Mouse (Mus musculus) liver, postnatal 0 days (tissue): ENCODE results near the gene Rasal1.

ENCODE experiments used
- CTCF ChIP-seq: sonication (generic); IDR thresholded peaks from 2 replicates; pipeline ENCODE4 v1.5.1; 2016; ENCODE audit warnings: antibody characterized with exemption, low read depth
- EP300 ChIP-seq: IDR thresholded peaks from 2 replicates; pipeline ENCODE4 v1.6.1; 2016; ENCODE audit warnings: antibody characterized with exemption, low read depth, mild to moderate bottlenecking

DNA sequence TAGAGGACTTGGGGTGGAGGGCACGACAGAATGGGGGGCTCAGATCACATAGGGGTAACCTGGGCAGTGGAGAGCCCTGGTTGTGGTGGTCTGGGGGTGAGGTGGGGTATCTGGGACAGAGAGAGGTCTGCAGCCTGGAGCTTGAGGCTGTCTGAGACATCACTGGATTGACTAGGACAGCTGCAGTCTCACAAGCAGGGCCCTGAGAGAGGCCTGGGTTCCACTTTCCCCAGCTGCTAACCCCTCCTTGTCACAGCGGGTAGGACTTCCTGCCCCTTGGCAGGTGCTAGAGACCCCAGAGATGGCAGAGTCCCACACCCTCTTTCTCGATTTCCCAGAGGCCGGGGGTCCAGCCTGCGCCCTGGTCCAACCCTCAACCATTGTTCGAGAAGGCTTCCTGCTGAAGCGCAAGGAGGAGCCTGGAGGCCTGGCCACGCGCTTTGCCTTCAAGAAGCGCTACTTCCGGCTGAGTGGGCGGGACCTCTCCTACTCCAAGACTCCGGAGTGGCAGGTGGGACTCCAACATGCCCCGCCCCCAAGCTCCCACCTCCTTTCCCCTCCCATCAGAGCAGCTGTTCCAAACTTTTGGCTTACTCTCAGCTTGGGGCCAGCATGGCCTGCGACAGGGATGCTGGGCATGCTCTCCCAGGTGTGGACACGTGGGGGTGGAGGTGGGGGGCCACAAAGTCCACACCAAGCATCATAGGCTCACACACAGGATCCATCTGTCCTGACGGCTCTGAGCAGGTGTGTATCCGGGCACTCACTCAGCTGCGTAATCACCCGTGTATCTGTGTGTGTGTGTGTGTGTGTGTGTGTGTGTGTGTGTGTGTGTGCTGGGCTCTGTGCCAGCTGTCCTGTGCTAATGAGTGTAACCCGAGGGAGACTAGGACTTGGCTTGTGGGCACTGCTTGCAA, 25.9 kb downstream of the Rasal1 start:
- TF ChIP-seq CTCF (no peak), EP300 (no peak)
